ENCODE assay signal across 8 mouse cellular contexts in genomic region chr6:100645469-100646201, GRCm38 (mm10). TPM values are rescaled to one million over a fixed set of nuclear protein-coding genes. Genes with fewer than 3 reads are reported as not detected.
DNase-seq lines count a peak whose midpoint lies in the region; ATAC-seq and TF ChIP-seq lines count a peak whose summit lies in the region.

No protein-coding gene starts in this region.

- no peak overlapping the region for H3K9ac ChIP-seq in forebrain, embryonic 15.5 days (replicated peaks)
- no peak overlapping the region for H3K9ac ChIP-seq in lung, embryonic 16.5 days (ENCODE audit: low read length)

- H3K4me2 ChIP-seq in forebrain, embryonic 15.5 days (replicated peaks): no peak overlapping the region
- no peak overlapping the region for H3K4me2 ChIP-seq in lung, embryonic 16.5 days (ENCODE audit: low read depth, low read length)

- intact Hi-C loops in heart, postnatal 36 days (cut with DNase I): loop anchor here (2.0 to 5.0 kb wide), 2 partner anchors 35 to 843 kb away; no protein-coding TSS in a partner anchor

- H3K36me3 ChIP-seq in forebrain, embryonic 15.5 days: no peaks in the 10 kb centered on the region
- H3K36me3 ChIP-seq in lung, embryonic 16.5 days (ENCODE audit: control insufficient read depth, insufficient read depth, low read length): no peaks in the 10 kb centered on the region

- no peak overlapping the region for H3K27ac ChIP-seq in forebrain, embryonic 15.5 days (replicated peaks)
- H3K27ac ChIP-seq in layer of hippocampus, adult 2 months: no peak overlapping the region
- H3K27ac ChIP-seq in lung, embryonic 16.5 days (ENCODE audit: low read length): no peak overlapping the region

- ATAC-seq in forebrain, embryonic 15.5 days (replicated peaks): peak; percentile 84
- peak; percentile 80 for ATAC-seq in lung, embryonic 16.5 days (ENCODE audit: low read depth)

- H3K4me3 ChIP-seq in forebrain, embryonic 15.5 days: no peak overlapping the region
- no peak overlapping the region for H3K4me3 ChIP-seq in layer of hippocampus, adult 2 months
- no peak overlapping the region for H3K4me3 ChIP-seq in lung, embryonic 16.5 days (ENCODE audit: low read length)

- WGBS in forebrain, embryonic 15.5 days: 55% methylated on average over 11 of the region's 11 CpGs
- WGBS in lung, embryonic 16.5 days: 62% methylated on average over 11 of the region's 11 CpGs

- peaks cover 6% of the 10 kb centered on the region for H3K4me1 ChIP-seq in forebrain, embryonic 15.5 days
- no peaks in the 10 kb centered on the region for H3K4me1 ChIP-seq in lung, embryonic 16.5 days (replicated peaks; ENCODE audit: control insufficient read depth, insufficient read depth, low read length)

- H3K27me3 ChIP-seq in forebrain, embryonic 15.5 days: no peaks in the 10 kb centered on the region
- no peaks in the 10 kb centered on the region for H3K27me3 ChIP-seq in lung, embryonic 16.5 days (ENCODE audit: control insufficient read depth, insufficient read depth, low read depth, low read length)

- no peaks in the 10 kb centered on the region for H3K9me3 ChIP-seq in forebrain, embryonic 15.5 days
- H3K9me3 ChIP-seq in lung, embryonic 16.5 days (ENCODE audit: control insufficient read depth, low read length): no peaks in the 10 kb centered on the region

- peak; percentile 88 for TF ChIP-seq CTCF in layer of hippocampus, adult 2 months (conservative IDR thresholded peaks at IDR 0.05)

- DNase-seq in MN1 (ENCODE audit: low spot score): peak; percentile 71
- peak; percentile 59 for DNase-seq in brain, embryonic 18.5 days (ENCODE audit: low read depth, low spot score)
- peak; percentile 33 to 43 for DNase-seq in heart, postnatal 36 days
- peak; percentile 54 to 65 for DNase-seq in layer of hippocampus, adult 2 months (ENCODE audit: low spot score in 2 of 2)
- peak; percentile 71 to 76 for DNase-seq in right cerebral cortex, adult 2 months (ENCODE audit: low spot score in 2 of 2)
- no peak for DNase-seq in spleen, adult 18-20 months

RNA-seq across cellular contexts. Expression of gene Shq1, which starts 25.3 kb away (rescaled TPM):
- 12.0 and 13.0 TPM in 2 replicates for polyA plus RNA-seq in forebrain, embryonic 15.5 days (2015; fragmentation: Nextera tagmentation; extraction: Ambion mirVana)
- 1 to 10 TPM; 2.5 to 3.5 TPM for total RNA-seq in heart, postnatal 36 days (2021)
- total RNA-seq in layer of hippocampus, adult 2 months (2021): 1 to 10 TPM; 6.4 to 6.7 TPM
- polyA plus RNA-seq in lung, embryonic 16.5 days (2015; fragmentation: Nextera tagmentation; extraction: Ambion mirVana): 15.8 and 17.8 TPM in 2 replicates

RNA-seq across cellular contexts. Expression of gene Gxylt2, which starts 58.9 kb away (rescaled TPM):
- 0.66 and 0.88 TPM in 2 replicates for polyA plus RNA-seq in forebrain, embryonic 15.5 days (2015; fragmentation: Nextera tagmentation; extraction: Ambion mirVana)
- 1 to 10 TPM; 3.1 TPM for total RNA-seq in heart, postnatal 36 days (2021)
- 1 to 10 TPM; 1.7 to 2.7 TPM for total RNA-seq in layer of hippocampus, adult 2 months (2021)
- polyA plus RNA-seq in lung, embryonic 16.5 days (2015; fragmentation: Nextera tagmentation; extraction: Ambion mirVana): 2.2 and 3.0 TPM in 2 replicates

Comparison
In these comparisons a context has a peak if more than half of its experiments do, and no peak if none do; other contexts are left out.
1. DNase-seq: peak in MN1 (single experiment), brain, embryonic 18.5 days (single experiment), heart, postnatal 36 days (2 of 2), layer of hippocampus, adult 2 months (2 of 2) and right cerebral cortex, adult 2 months (2 of 2); none in spleen, adult 18-20 months (0 of 2).